Mouse (Mus musculus) hindbrain, postnatal 0 days (tissue): ENCODE measurements at regions not wholly inside any gene's neighbourhood (a gene's known extent, or its start where the extent isn't known, plus 50 kb on each side); places are given as distances from the start of the nearest gene placed in this dataset.

Experiments
- ATAC-seq: fragments of 200-750 bp; cut with Nextera tagmentation; 2 replicates; pipeline ENCODE4 v1.8.0; 2017; ENCODE audit warnings: mild to moderate bottlenecking, moderate TSS enrichment, moderate library complexity
- DNase-seq: peaks from one replicate; pipeline ENCODE4 v3.0.0-alpha.2; 2015; ENCODE audit warnings: low spot score
- H3K27ac ChIP-seq: fragments of 300-500 bp; sonication (generic); 2 replicates; pipeline ENCODE4 v1.5.1; 2014; ENCODE audit warnings: mild to moderate bottlenecking
- H3K27me3 ChIP-seq: fragments of 300-500 bp; sonication (generic); 2 replicates; pipeline ENCODE4 v1.6.1; 2014; ENCODE audit warnings: low read length, mixed read lengths; ENCODE audit not compliant: insufficient read depth
- H3K36me3 ChIP-seq: fragments of 300-500 bp; sonication (generic); 2 replicates; pipeline ENCODE4 v1.6.1; 2014; ENCODE audit warnings: low read length, mixed read lengths; ENCODE audit not compliant: insufficient read depth
- H3K4me1 ChIP-seq: fragments of 300-500 bp; sonication (generic); 2 replicates; pipeline ENCODE4 v1.6.1; 2014; ENCODE audit warnings: antibody characterized with exemption, low read length, mixed read lengths; ENCODE audit not compliant: insufficient read depth
- H3K4me2 ChIP-seq: fragments of 300-500 bp; sonication (generic); 2 replicates; pipeline ENCODE4 v1.6.1; 2014; ENCODE audit warnings: low read depth, mild to moderate bottlenecking, low read length, moderate library complexity, mixed read lengths
- H3K4me3 ChIP-seq: fragments of 300-500 bp; sonication (generic); 2 replicates; pipeline ENCODE4 v1.5.1; 2014; ENCODE audit warnings: low read length
- H3K9ac ChIP-seq: fragments of 300-500 bp; sonication (generic); replicated peaks from 2 replicates; pipeline ENCODE4 v1.6.1; 2014; ENCODE audit warnings: mild to moderate bottlenecking, low read length, moderate library complexity, mixed read lengths
- H3K9me3 ChIP-seq: fragments of 300-500 bp; sonication (generic); 2 replicates; pipeline ENCODE4 v1.6.1; 2016; ENCODE audit warnings: low read length, mixed read lengths
- CTCF ChIP-seq: IDR thresholded peaks from 2 replicates; pipeline ENCODE4 v1.5.1; 2016; ENCODE audit warnings: antibody characterized with exemption, control low read depth, low read depth
- WGBS: fragments of 180-500 bp; shearing (Covaris S2); extraction: QIAGEN DNeasy Blood & Tissue Kit; methylation state at CpG from one replicate; pipeline ENCODE4 v1.1.7; 2014; 5-methylcytosine and 5-hydroxymethylcytosine counted together

- Histone ChIP-seq H3K4me1 (no peaks in the 10 kb centered on the region), H3K4me2 (no peak overlapping the region), H3K9ac (no peak overlapping the region), H3K9me3 (no peaks in the 10 kb centered on the region), H3K4me3 (no peak overlapping the region), H3K27ac (no peak overlapping the region), H3K36me3 (no peaks in the 10 kb centered on the region), H3K27me3 (no peaks in the 10 kb centered on the region)
- ATAC-seq: no peak
- DNase-seq: no peak
- TF ChIP-seq CTCF: no peak
- WGBS: 39% methylated on average over 7 of the region's 7 CpGs
These were observed 62.2 kb upstream of the Blcap start for GRCm38 (mm10) chr2:157633286-157633685.

GRCm38 (mm10) chr2:157635670-157636069, 64.6 kb upstream of the Blcap start:
- no peak overlapping the region for H3K27ac ChIP-seq
- DNase-seq: peak; percentile 94
- no peaks in the 10 kb centered on the region for H3K4me1 ChIP-seq
- no peak overlapping the region for H3K9ac ChIP-seq
- H3K9me3 ChIP-seq: no peaks in the 10 kb centered on the region
- H3K4me2 ChIP-seq: no peak overlapping the region
- 6% methylated on average over 14 of the region's 14 CpGs for WGBS
- H3K4me3 ChIP-seq: no peak overlapping the region
- H3K27me3 ChIP-seq: no peaks in the 10 kb centered on the region
- H3K36me3 ChIP-seq: no peaks in the 10 kb centered on the region
- peak; percentile 97 for TF ChIP-seq CTCF
- ATAC-seq: peak; percentile 55

GRCm38 (mm10) chr2:157640873-157641272, 69.8 kb upstream of the Blcap start:
- no peaks in the 10 kb centered on the region for H3K9me3 ChIP-seq
- DNase-seq (no peak), ATAC-seq (peak; percentile 79)
- H3K27ac ChIP-seq: no peak overlapping the region
- no peak overlapping the region for H3K9ac ChIP-seq
- 38% methylated on average over 4 of the region's 4 CpGs for WGBS
- no peaks in the 10 kb centered on the region for H3K36me3 ChIP-seq
- no peak overlapping the region for H3K4me2 ChIP-seq
- H3K27me3 ChIP-seq: no peaks in the 10 kb centered on the region
- H3K4me3 ChIP-seq: no peak overlapping the region
- no peaks in the 10 kb centered on the region for H3K4me1 ChIP-seq
- no peak for TF ChIP-seq CTCF

- no peaks in the 10 kb centered on the region for H3K27me3 ChIP-seq
- no peaks in the 10 kb centered on the region for H3K9me3 ChIP-seq
- 27% methylated on average over 20 of the region's 20 CpGs for WGBS
- H3K36me3 ChIP-seq: no peaks in the 10 kb centered on the region
- ATAC-seq (no peak), DNase-seq (peak; percentile 64)
- no peak overlapping the region for H3K4me3 ChIP-seq
- H3K27ac ChIP-seq: no peak overlapping the region
- H3K4me2 ChIP-seq: no peak overlapping the region
- H3K4me1 ChIP-seq: no peaks in the 10 kb centered on the region
- no peak for TF ChIP-seq CTCF
- H3K9ac ChIP-seq: no peak overlapping the region
These were observed 73.4 kb upstream of the Ctnnbl1 start for GRCm38 (mm10) chr2:157663584-157664375.

- DNase-seq (peak; percentile 56), ATAC-seq (no peak)
- no peak overlapping the region for H3K4me2 ChIP-seq
- H3K4me3 ChIP-seq: no peak overlapping the region
- no peak overlapping the region for H3K9ac ChIP-seq
- no peaks in the 10 kb centered on the region for H3K36me3 ChIP-seq
- no peaks in the 10 kb centered on the region for H3K27me3 ChIP-seq
- TF ChIP-seq CTCF: peak; percentile 49
- H3K27ac ChIP-seq: no peak overlapping the region
- H3K9me3 ChIP-seq: no peaks in the 10 kb centered on the region
- H3K4me1 ChIP-seq: no peaks in the 10 kb centered on the region
- 51% methylated on average over 6 of the region's 6 CpGs for WGBS
These were observed 72.7 kb upstream of the Ctnnbl1 start for GRCm38 (mm10) chr2:157664481-157664880.

- DNase-seq (peak; percentile 14), ATAC-seq (no peak)
- H3K4me3 ChIP-seq: no peak overlapping the region
- H3K9me3 ChIP-seq: no peaks in the 10 kb centered on the region
- H3K36me3 ChIP-seq: no peaks in the 10 kb centered on the region
- TF ChIP-seq CTCF: no peak
- no peak overlapping the region for H3K27ac ChIP-seq
- no peaks in the 10 kb centered on the region for H3K27me3 ChIP-seq
- H3K4me2 ChIP-seq: no peak overlapping the region
- WGBS: 78% methylated on average over 2 of the region's 2 CpGs
- H3K9ac ChIP-seq: no peak overlapping the region
- H3K4me1 ChIP-seq: no peaks in the 10 kb centered on the region
These were observed 67.0 kb upstream of the Ctnnbl1 start for GRCm38 (mm10) chr2:157670191-157670590.

GRCm38 (mm10) chr2:157674906-157675305, 62.3 kb upstream of the Ctnnbl1 start:
- DNase-seq (peak; percentile 25), ATAC-seq (no peak)
- H3K27me3 ChIP-seq: no peaks in the 10 kb centered on the region
- no peak overlapping the region for H3K27ac ChIP-seq
- H3K4me3 ChIP-seq: no peak overlapping the region
- no peak overlapping the region for H3K9ac ChIP-seq
- 67% methylated on average over 19 of the region's 19 CpGs for WGBS
- H3K4me1 ChIP-seq: no peaks in the 10 kb centered on the region
- H3K36me3 ChIP-seq: no peaks in the 10 kb centered on the region
- no peaks in the 10 kb centered on the region for H3K9me3 ChIP-seq
- no peak overlapping the region for H3K4me2 ChIP-seq
- TF ChIP-seq CTCF: no peak
